Mouse (Mus musculus): ENCODE measurements at regions not wholly inside any gene's neighbourhood (a gene's known extent, or its start where the extent isn't known, plus 50 kb on each side); places are given as distances from the start of the nearest gene placed in this dataset.

DNA sequence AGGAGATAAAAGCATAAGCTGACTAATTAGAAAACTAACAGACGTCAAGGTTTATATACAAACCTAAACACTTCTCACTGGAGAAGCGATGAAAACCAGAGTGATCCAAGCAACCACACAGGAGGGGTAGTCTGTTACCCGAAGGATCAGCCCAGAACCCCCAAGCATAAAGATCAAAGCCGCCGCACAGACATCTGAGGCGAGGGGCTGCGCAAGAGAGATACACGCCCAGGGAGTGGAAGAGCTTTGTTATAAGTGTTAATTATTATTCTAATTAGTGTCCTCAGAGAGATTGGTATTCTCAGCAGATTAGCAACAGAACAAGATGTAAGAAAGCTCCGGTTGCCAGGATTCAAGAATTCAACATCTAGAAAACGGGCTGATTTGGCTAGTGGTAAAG is 281.2 kb downstream of the Atp23 start:
- Histone ChIP-seq H3K4me1 (ENCODE audit: control insufficient read depth in 1 of 2, insufficient read depth in 2 of 2, low read length in 2 of 2) (no peaks in the 10 kb centered on the region), H3K27ac (ENCODE audit: control insufficient read depth, low read depth, low read length) (no peak overlapping the region), H3K27me3 (ENCODE audit: control insufficient read depth in 1 of 2, insufficient read depth in 2 of 2, low read length in 2 of 2) (no peaks in the 10 kb centered on the region), H3K79me2 (ENCODE audit: control insufficient read depth, insufficient read depth, low read length, poor library complexity) (no peaks in the 10 kb centered on the region), H3K36me3 (ENCODE audit: control insufficient read depth in 1 of 2, insufficient read depth in 2 of 2, low read length in 2 of 2) (no peaks in the 10 kb centered on the region), H3K4me3 (ENCODE audit: control insufficient read depth in 1 of 2, insufficient read depth in 1 of 2, low read depth in 2 of 2, low read length in 2 of 2) (no peak overlapping the region), H3K9ac (ENCODE audit: control insufficient read depth, low read depth, low read length, poor library complexity, severe bottlenecking) (no peak overlapping the region), H3K9me3 (replicated peaks; ENCODE audit: insufficient read depth, low read length) (no peaks in the 10 kb centered on the region)
- DNase-seq (ENCODE audit: low read depth, low spot score), result no peak
- TF ChIP-seq ETS1 (IDR thresholded peaks at IDR 0.05; ENCODE audit: low read depth, low read length), result no peak
- no peak for TF ChIP-seq NRF1 (IDR thresholded peaks at IDR 0.05; ENCODE audit: insufficient read depth, low read depth, low read length, poor library complexity, severe bottlenecking)
- TF ChIP-seq RAD21 (IDR thresholded peaks at IDR 0.05; ENCODE audit: low read depth, low read length), result no peak
- no peak for TF ChIP-seq ZKSCAN1 (IDR thresholded peaks at IDR 0.05; ENCODE audit: low read depth, low read length)
- no peak for TF ChIP-seq NELFE (IDR thresholded peaks at IDR 0.05; ENCODE audit: low read depth, low read length)
- no peak for TF ChIP-seq POLR2AphosphoS5 (IDR thresholded peaks at IDR 0.05; ENCODE audit: borderline replicate concordance, low read depth, low read length)
- no peak for TF ChIP-seq CHD1 (IDR thresholded peaks at IDR 0.05; ENCODE audit: low read depth, low read length)

DNA sequence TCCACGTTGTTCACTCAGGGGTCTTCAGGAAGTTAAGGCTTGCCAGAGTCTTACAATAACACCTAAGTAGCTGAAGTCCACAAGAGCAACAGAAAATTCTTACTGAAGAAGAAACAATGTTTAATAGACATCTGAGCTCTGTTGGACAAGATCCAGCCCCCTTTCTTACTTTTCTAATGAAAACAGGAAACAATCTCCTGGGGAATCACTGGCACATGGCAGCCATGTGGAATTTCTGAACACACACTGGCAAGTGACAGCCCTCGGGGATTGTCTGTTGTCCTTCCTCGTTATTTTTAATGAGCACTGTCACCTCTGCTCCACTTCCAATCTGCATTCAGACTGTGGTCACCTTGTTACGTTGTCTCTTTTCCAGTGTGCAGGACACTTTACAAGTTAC is 288.9 kb downstream of the Atp23 start:
- no peaks in the 10 kb centered on the region for H3K36me3 ChIP-seq (ENCODE audit: control insufficient read depth in 1 of 2, insufficient read depth in 2 of 2, low read length in 2 of 2)
- TF ChIP-seq ZC3H11A (IDR thresholded peaks at IDR 0.05; ENCODE audit: low read depth, low read length) (no peak), SMC3 (IDR thresholded peaks at IDR 0.05; ENCODE audit: low read depth, low read length) (no peak), ZKSCAN1 (IDR thresholded peaks at IDR 0.05; ENCODE audit: low read depth, low read length) (no peak), MXI1 (IDR thresholded peaks at IDR 0.05; ENCODE audit: low read depth, low read length) (no peak), MYC (IDR thresholded peaks at IDR 0.05; ENCODE audit: low read depth, low read length) (no peak), ELF1 (IDR thresholded peaks at IDR 0.05; ENCODE audit: low read depth, low read length) (no peak)
- DNase-seq (ENCODE audit: low read depth, low spot score), result no peak
- no peaks in the 10 kb centered on the region for H3K79me2 ChIP-seq (ENCODE audit: control insufficient read depth, insufficient read depth, low read length, poor library complexity)
- H3K4me3 ChIP-seq (ENCODE audit: control insufficient read depth in 1 of 2, insufficient read depth in 1 of 2, low read depth in 2 of 2, low read length in 2 of 2), result no peak overlapping the region
- no peak overlapping the region for H3K27ac ChIP-seq (ENCODE audit: control insufficient read depth, low read depth, low read length)
- H3K27me3 ChIP-seq (ENCODE audit: control insufficient read depth in 1 of 2, insufficient read depth in 2 of 2, low read length in 2 of 2), result no peaks in the 10 kb centered on the region
- H3K4me1 ChIP-seq (ENCODE audit: control insufficient read depth in 1 of 2, insufficient read depth in 2 of 2, low read length in 2 of 2), result no peaks in the 10 kb centered on the region
- H3K9ac ChIP-seq (ENCODE audit: control insufficient read depth, low read depth, low read length, poor library complexity, severe bottlenecking), result no peak overlapping the region
- H3K9me3 ChIP-seq (replicated peaks; ENCODE audit: insufficient read depth, low read length), result no peaks in the 10 kb centered on the region

DNA sequence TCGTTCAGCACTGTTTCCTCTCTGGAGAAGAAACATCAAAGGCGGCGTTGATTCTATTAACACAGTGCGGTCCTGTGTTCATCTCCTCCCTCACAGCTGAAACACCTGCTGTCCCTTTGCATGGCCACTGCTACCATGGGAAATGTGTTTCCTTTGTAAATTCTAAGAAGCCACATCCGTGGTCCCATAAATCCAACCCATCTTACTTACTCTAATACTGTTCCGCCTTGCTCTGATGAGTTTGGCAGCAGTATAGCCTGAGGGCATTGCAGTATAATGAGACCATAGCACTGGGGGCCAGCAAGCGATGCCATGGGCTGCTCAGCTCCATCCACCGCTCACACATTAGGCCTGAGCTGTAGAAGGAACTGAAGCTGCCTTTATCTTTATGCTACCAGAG is 290.6 kb downstream of the Atp23 start:
- H3K79me2 ChIP-seq (ENCODE audit: control insufficient read depth, insufficient read depth, low read length, poor library complexity), result no peaks in the 10 kb centered on the region

More for the DNA sequence above, 290.6 kb downstream of the Atp23 start:
- Histone ChIP-seq H3K9ac (ENCODE audit: control insufficient read depth, low read depth, low read length, poor library complexity, severe bottlenecking) (no peak overlapping the region), H3K4me3 (ENCODE audit: control insufficient read depth in 1 of 2, insufficient read depth in 1 of 2, low read depth in 2 of 2, low read length in 2 of 2) (no peak overlapping the region), H3K27me3 (ENCODE audit: control insufficient read depth in 1 of 2, insufficient read depth in 2 of 2, low read length in 2 of 2) (no peaks in the 10 kb centered on the region), H3K36me3 (ENCODE audit: control insufficient read depth in 1 of 2, insufficient read depth in 2 of 2, low read length in 2 of 2) (no peaks in the 10 kb centered on the region), H3K4me1 (ENCODE audit: control insufficient read depth in 1 of 2, insufficient read depth in 2 of 2, low read length in 2 of 2) (no peaks in the 10 kb centered on the region), H3K9me3 (replicated peaks; ENCODE audit: insufficient read depth, low read length) (no peaks in the 10 kb centered on the region), H3K27ac (ENCODE audit: control insufficient read depth, low read depth, low read length) (no peak overlapping the region)
- no peak for DNase-seq (ENCODE audit: low read depth, low spot score)
- TF ChIP-seq ZMIZ1 (IDR thresholded peaks at IDR 0.05; ENCODE audit: low read depth, low read length) (no peak), SMC3 (IDR thresholded peaks at IDR 0.05; ENCODE audit: low read depth, low read length) (no peak), TCF12 (IDR thresholded peaks at IDR 0.05; ENCODE audit: low read depth, low read length) (no peak), KAT2A (conservative IDR thresholded peaks at IDR 0.05; ENCODE audit: low read depth, low read length) (no peak), NELFE (IDR thresholded peaks at IDR 0.05; ENCODE audit: low read depth, low read length) (no peak), POLR2AphosphoS5 (IDR thresholded peaks at IDR 0.05; ENCODE audit: borderline replicate concordance, low read depth, low read length) (no peak), POLR2A (IDR thresholded peaks at IDR 0.05; ENCODE audit: control insufficient read depth in 1 of 2, insufficient read depth in 1 of 2, low read depth in 1 of 2, low read length in 2 of 2, poor library complexity in 1 of 2) (no peak), USF1 (IDR thresholded peaks at IDR 0.05; ENCODE audit: low read depth, low read length) (no peak), TAL1 (IDR thresholded peaks at IDR 0.05; ENCODE audit: low read length) (no peak), MEF2A (IDR thresholded peaks at IDR 0.05; ENCODE audit: extremely low read depth, insufficient replicate concordance, low read depth, low read length, poor library complexity, severe bottlenecking) (no peak), ELF1 (IDR thresholded peaks at IDR 0.05; ENCODE audit: low read depth, low read length) (no peak), EP300 (IDR thresholded peaks at IDR 0.05; ENCODE audit: low read depth in 1 of 2, low read length in 2 of 2) (no peak), HCFC1 (IDR thresholded peaks at IDR 0.05; ENCODE audit: low read depth, low read length) (no peak), TBP (IDR thresholded peaks at IDR 0.05; ENCODE audit: low read depth, low read length) (no peak), ZC3H11A (IDR thresholded peaks at IDR 0.05; ENCODE audit: low read depth, low read length) (no peak), ZKSCAN1 (IDR thresholded peaks at IDR 0.05; ENCODE audit: low read depth, low read length) (no peak)

Measured in MEL (cell line).